Mouse (Mus musculus) heart, embryonic 11.5 days (tissue): ENCODE results near the gene BC004004. TPM values are rescaled to one million over a fixed set of nuclear protein-coding genes. Genes with fewer than 3 reads are reported as not detected.
"Not testable (repeated sequence)": the region's sequence is repeated elsewhere in the genome, so short reads cannot be mapped to it uniquely, and the experiment has no call there.

Experiments
- ATAC-seq: fragments of 200-750 bp; cut with Nextera tagmentation; replicated peaks from 2 replicates; pipeline ENCODE4 v1.8.0; 2017; ENCODE audit warnings: moderate library complexity; ENCODE audit not compliant: insufficient number of reproducible peaks, low FRiP score, low TSS enrichment
- H3K27ac ChIP-seq: fragments of 300-500 bp; sonication (generic); 2 replicates; pipeline ENCODE4 v1.5.1; 2014; ENCODE audit warnings: mild to moderate bottlenecking, low read depth, low read length
- H3K27me3 ChIP-seq: fragments of 300-500 bp; sonication (generic); 2 replicates; pipeline ENCODE4 v1.6.1; 2014; ENCODE audit warnings: mild to moderate bottlenecking, low read length, mixed read lengths; ENCODE audit not compliant: control insufficient read depth, insufficient read depth
- H3K36me3 ChIP-seq: fragments of 300-500 bp; sonication (generic); 2 replicates; pipeline ENCODE4 v1.6.1; 2014; ENCODE audit warnings: mild to moderate bottlenecking, low read length, moderate library complexity, mixed read lengths; ENCODE audit not compliant: control insufficient read depth, insufficient read depth
- H3K4me1 ChIP-seq: fragments of 300-500 bp; sonication (generic); 2 replicates; pipeline ENCODE4 v1.6.1; 2014; ENCODE audit warnings: low read length; ENCODE audit not compliant: control insufficient read depth, insufficient read depth
- H3K4me2 ChIP-seq: fragments of 300-500 bp; sonication (generic); 2 replicates; pipeline ENCODE4 v1.6.1; 2014; ENCODE audit warnings: mild to moderate bottlenecking, moderate library complexity
- H3K4me3 ChIP-seq: fragments of 300-500 bp; sonication (generic); 2 replicates; pipeline ENCODE4 v1.5.1; 2014; ENCODE audit warnings: low read depth, low read length
- H3K9ac ChIP-seq: fragments of 300-500 bp; sonication (generic); 2 replicates; pipeline ENCODE4 v1.6.1; 2014; ENCODE audit warnings: mild to moderate bottlenecking, low read depth, low read length, moderate library complexity
- H3K9me3 ChIP-seq: fragments of 300-500 bp; sonication (generic); replicated peaks from 2 replicates; pipeline ENCODE4 v1.6.1; 2016; ENCODE audit warnings: low read length; ENCODE audit not compliant: control insufficient read depth
- WGBS: fragments of 180-500 bp; shearing (Covaris S2); extraction: QIAGEN DNeasy Blood & Tissue Kit; methylation state at CpG from one replicate; pipeline ENCODE4 v1.1.7; 2014; ENCODE audit not compliant: insufficient replicate concordance; 5-methylcytosine and 5-hydroxymethylcytosine counted together
- polyA plus RNA-seq: library from polyadenylated mRNA; unstranded; fragments of >200 nt; fragmentation: Nextera tagmentation; extraction: Ambion mirVana; gene quantifications from 2 replicates; pipeline ENCODE4 v1.2.1, GENCODE M21; 2014

BC004004 gene
- polyA plus RNA-seq, 1 experiment from 2014 or later: 90.6 TPM

DNA sequence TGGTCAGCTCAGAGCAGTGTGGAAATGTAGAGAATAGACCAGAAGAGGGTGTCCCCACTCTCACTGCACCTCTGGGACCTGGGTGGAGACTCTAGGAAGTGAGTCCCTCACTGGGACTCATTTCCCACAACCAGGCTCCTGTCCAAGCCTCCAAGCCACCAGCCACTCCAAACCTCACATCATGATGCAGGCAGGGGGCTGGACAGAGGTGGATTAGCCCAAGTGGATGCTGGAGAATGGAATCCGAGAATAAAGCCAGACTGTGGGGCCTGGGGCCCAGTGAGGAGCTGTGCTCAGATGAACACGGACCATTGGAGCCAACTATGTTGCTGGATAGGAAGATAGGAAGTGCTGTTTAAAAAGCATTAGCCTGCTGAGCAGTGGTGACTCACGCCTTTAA, 48.3 kb downstream of the BC004004 start:
- Histone ChIP-seq H3K4me2 (no peak overlapping the region), H3K27ac (no peak overlapping the region; the same call in 1 of the 2 replicates), H3K36me3 (no peaks in the 10 kb centered on the region), H3K27me3 (peaks cover 20% of the 10 kb centered on the region), H3K9me3 (0 out of 2 replicates have a peak, but pooled peaks cover 2% of the 10 kb centered on the region), H3K9ac (no peak overlapping the region), H3K4me1 (peaks cover 6% of the 10 kb centered on the region), H3K4me3 (no peak overlapping the region)
- no peak for ATAC-seq
- 66% methylated on average over 3 of the region's 3 CpGs for WGBS

DNA sequence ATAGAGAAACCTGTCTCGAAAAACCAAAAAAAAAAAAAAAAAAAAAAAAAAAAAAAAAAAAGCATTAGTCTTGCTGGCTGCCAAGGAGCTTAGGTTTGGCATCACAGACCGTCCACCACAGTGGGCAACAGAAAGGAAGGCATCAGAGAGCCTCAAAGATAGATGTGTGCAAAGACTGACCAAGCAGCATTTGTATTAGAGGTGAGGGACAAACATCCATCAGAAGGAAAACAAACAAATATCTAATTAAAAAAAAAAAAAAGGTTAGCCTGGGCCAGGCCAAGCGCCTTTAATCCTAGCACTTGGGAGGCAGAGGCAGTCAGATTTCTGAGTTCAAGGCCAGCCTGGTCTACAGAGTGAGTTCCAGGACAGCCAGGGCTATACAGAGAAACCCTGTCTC, 48.8 kb downstream of the BC004004 start, which contains the start of gene Pi16:
TSS of gene Pi16 (plus strand) at position 301 of the 400 bp plus-strand sequence.
- ATAC-seq, H3K36me3 ChIP-seq, H3K9me3 ChIP-seq, H3K9ac ChIP-seq, H3K4me3 ChIP-seq, H3K4me2 ChIP-seq, H3K27ac ChIP-seq: not testable (repeated sequence)
- Histone ChIP-seq H3K27me3 (peaks cover 24% of the 10 kb centered on the region), H3K4me1 (peaks cover 11% of the 10 kb centered on the region)
- WGBS: 84% methylated on average over 3 of the region's 3 CpGs

DNA sequence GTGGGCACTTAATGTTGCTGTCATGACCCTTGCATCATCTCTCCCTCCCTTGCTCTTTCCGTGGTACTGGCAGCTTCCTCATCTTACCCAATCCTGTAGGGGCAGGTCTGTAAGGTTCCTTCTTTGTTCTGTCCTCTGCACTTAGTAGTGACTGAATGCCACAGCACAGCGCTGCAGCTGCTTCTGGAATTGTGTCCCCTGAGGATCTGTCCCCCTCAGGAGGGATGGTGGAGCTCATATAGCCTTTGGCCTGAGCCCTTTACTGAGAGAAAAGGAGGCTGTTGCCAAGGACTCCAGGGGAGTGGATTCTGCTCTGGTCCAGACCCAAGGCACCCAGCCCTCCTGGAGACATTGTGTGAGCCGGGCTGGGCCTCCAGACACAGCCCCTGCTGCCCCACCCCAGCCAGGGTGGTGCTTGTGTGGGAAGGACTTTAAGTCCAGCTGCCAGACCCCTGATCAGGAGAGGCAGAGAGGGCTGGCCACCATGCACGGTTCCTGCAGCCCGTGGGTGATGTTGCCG, 50.2 kb downstream of the BC004004 start:
- Histone ChIP-seq H3K9me3 (no peaks in the 10 kb centered on the region), H3K27me3 (peaks cover 32% of the 10 kb centered on the region), H3K27ac (no peak overlapping the region), H3K4me1 (peaks cover 13% of the 10 kb centered on the region), H3K36me3 (no peaks in the 10 kb centered on the region), H3K4me2 (no peak overlapping the region; the same call in 1 of the 2 replicates), H3K9ac (no peak overlapping the region), H3K4me3 (no peak overlapping the region)
- no peak for ATAC-seq
- 48% methylated on average over 6 of the region's 6 CpGs for WGBS

DNA sequence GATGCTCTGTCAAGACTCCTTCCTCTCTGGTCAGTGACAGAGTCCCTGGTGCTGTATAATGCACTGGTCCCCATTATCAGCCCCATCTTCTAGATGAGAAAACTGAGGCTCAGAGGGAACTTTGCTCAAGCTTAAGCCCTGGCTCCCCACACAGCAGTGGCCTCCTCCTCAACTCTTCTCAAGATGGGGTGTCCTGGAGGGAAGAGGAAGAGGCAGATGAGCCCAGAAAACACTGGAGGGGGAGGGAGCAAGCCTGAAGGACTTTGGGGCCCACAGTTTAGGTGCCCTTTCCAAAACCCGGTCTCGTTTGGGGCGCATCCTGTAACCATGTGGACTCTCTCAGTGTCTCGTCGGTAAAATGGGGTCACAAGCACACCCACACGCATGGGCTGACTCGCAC, 50.9 kb downstream of the BC004004 start:
- ATAC-seq: no peak
- no peak overlapping the region for H3K27ac ChIP-seq
- WGBS: 75% methylated on average over 7 of the region's 7 CpGs
- H3K4me1 ChIP-seq: peaks cover 13% of the 10 kb centered on the region
- H3K36me3 ChIP-seq: no peaks in the 10 kb centered on the region
- H3K4me2 ChIP-seq: no peak overlapping the region; the same call in 1 of the 2 replicates
- peaks cover 34% of the 10 kb centered on the region for H3K27me3 ChIP-seq
- H3K4me3 ChIP-seq: no peak overlapping the region
- 0 out of 2 replicates have a peak overlapping the region, but pooled peaks have one; percentile 28 for H3K9ac ChIP-seq
- H3K9me3 ChIP-seq: no peaks in the 10 kb centered on the region

DNA sequence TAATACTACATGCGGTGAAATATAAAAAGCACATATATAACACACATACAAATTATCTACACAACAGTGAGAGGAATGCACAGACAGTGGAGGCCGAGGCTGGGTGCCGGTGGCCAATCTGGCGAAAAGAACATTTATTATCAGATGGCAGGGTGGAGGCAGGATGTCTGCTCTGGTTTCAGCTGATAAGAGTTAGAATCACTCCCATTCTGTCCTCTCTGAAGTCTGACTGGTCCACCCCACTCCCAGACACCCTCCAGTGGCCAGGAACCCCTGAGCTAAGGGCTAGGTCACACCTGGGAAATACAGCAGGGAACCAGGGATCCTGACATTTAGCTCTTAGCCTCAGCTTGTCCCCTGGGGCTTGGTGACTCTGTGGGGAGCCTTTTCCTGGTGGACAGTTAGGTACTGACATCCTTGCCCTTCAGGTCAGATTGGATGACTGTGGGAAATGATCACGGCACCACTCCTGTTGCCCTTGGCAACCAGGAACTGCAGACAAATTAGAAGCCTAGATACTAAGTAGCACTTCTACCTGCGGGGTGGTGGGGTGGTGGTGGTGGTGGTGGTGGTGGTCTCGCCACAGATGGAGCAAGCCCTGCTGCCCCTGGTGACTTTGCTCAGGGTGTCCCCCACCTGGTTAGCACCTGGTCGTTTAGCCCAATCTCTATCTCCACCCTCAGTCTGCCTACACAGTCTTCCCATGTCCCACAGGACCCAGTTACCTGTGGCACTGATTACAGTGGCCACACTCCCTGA, 51.5 kb downstream of the BC004004 start:
- WGBS: 41% methylated on average over 8 of the region's 8 CpGs
- no peak overlapping the region for H3K4me3 ChIP-seq
- H3K9ac ChIP-seq: 0 out of 2 replicates have a peak overlapping the region, but pooled peaks have one; percentile 34
- H3K36me3 ChIP-seq: no peaks in the 10 kb centered on the region
- no peaks in the 10 kb centered on the region for H3K9me3 ChIP-seq
- no peak overlapping the region for H3K27ac ChIP-seq
- no peak for ATAC-seq
- H3K27me3 ChIP-seq: peaks cover 34% of the 10 kb centered on the region
- no peak overlapping the region for H3K4me2 ChIP-seq
- peaks cover 13% of the 10 kb centered on the region for H3K4me1 ChIP-seq

DNA sequence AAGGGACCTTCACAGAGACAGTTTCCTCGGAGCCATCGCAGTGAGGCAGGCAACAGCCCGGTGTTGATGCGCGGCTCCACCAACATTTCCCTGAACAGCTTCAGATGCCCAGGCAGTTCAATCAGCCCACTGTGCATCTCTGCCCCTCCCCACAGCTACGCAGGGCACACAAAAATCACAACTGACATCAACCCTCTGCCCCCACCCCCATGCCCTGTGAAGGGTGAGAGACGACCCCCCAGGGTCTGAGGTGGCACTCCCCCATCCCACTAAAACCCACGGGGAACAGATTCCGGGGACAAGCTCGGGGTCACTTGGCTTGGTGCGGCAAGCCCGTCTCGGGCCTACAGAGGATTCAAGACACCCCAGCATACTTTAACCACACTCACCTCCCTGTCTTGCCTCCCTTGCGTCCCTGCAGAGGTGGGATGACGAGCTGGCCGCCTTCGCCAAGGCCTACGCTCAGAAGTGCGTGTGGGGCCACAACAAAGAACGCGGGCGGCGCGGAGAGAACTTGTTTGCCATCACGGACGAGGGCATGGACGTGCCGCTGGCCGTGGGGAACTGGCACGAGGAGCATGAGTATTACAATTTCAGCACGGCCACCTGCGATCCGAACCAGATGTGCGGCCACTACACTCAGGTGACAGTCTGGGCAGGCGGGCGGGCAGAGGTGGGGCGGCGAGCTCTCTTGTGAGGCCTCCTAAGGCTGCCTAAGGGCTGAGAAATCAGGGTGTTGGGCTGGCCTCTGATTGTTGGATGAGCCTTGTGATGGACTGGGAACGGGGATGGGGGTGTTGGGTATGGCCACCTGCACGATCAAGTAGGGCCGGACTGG, 53.4 kb downstream of the BC004004 start:
- Histone ChIP-seq H3K4me3 (peak overlapping the region; percentile 30), H3K9me3 (no peaks in the 10 kb centered on the region), H3K27ac (no peak overlapping the region), H3K27me3 (peaks cover 42% of the 10 kb centered on the region), H3K4me2 (peak overlapping the region; percentile 56), H3K36me3 (no peaks in the 10 kb centered on the region), H3K4me1 (peaks cover 22% of the 10 kb centered on the region), H3K9ac (0 out of 2 replicates have a peak overlapping the region, but pooled peaks have one; percentile 16)
- ATAC-seq: no peak
- WGBS: 16% methylated on average over 41 of the region's 41 CpGs

DNA sequence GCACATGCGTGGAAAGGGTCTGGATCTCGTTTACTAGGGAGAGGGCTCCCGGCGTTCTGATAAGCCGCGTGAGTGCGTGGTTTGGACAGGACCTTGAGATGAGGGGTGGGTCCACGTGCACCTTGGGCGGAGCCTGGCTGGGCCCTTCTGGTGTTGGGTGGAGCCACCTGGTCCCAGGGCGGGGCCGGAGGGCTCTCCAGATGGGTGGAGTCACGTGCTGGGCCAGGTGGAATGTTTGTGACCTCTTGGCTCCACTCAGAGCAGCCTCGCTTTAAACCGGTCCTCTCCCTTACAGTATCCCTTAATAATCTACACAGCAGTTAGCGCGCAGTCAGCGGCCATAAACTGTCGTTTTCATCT, 54.0 kb downstream of the BC004004 start:
- H3K9ac ChIP-seq: 0 out of 2 replicates have a peak overlapping the region, but pooled peaks have one; percentile 16
- H3K36me3 ChIP-seq: no peaks in the 10 kb centered on the region
- ATAC-seq: peak; percentile 51; the same call in 1 of the 2 replicates
- WGBS: 20% methylated on average over 18 of the region's 18 CpGs
- H3K4me2 ChIP-seq: peak overlapping the region; percentile 56
- H3K27ac ChIP-seq: no peak overlapping the region
- peaks cover 48% of the 10 kb centered on the region for H3K27me3 ChIP-seq
- peak overlapping the region; percentile 30 for H3K4me3 ChIP-seq
- no peaks in the 10 kb centered on the region for H3K9me3 ChIP-seq
- H3K4me1 ChIP-seq: peaks cover 22% of the 10 kb centered on the region

DNA sequence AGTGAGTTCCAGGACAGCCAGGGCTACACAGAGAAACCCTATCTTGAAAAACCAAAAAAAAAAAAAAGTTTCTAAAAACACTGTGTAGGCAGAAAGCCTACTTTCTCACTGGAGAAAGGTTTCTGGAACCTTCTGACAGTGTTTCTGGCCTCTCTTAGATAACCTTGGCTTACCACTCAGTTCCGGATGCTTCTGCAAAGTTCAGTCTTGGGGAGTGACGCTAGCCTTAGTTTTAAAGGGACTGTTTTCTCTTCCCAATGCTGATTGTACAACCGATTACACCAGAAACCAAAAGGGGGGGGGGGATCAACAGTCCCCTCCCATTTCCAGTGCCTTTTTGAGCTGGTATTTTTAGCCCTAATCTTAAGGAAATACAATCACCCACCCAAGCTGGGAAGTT, 55.0 kb downstream of the BC004004 start:
- Histone ChIP-seq H3K27me3 (peaks cover 52% of the 10 kb centered on the region), H3K36me3 (no peaks in the 10 kb centered on the region), H3K4me1 (peaks cover 22% of the 10 kb centered on the region), H3K4me3 (no peak overlapping the region), H3K4me2 (no peak overlapping the region), H3K9ac (no peak overlapping the region), H3K9me3 (no peaks in the 10 kb centered on the region), H3K27ac (no peak overlapping the region)
- no peak for ATAC-seq
- 76% methylated on average over 3 of the region's 3 CpGs for WGBS
